Mouse (Mus musculus) cerebellum, postnatal 10 days (tissue): ENCODE measurements around the gene Phgdh.

Experiments
- DNase-seq, 2 experiments: peaks; one replicate each; pipeline ENCODE4 v3.0.0; 2021; ENCODE audit warnings: mixed read lengths in 2 of 2

Phgdh gene

GRCm38 (mm10) chr3:98291044-98291443, 48.7 kb downstream of the Phgdh start:
- DNase-seq = no peak

- DNase-seq = no peak
Observed at GRCm38 (mm10) chr3:98283205-98283604, 56.6 kb downstream of the Phgdh start.

- DNase-seq = no peak
Observed at GRCm38 (mm10) chr3:98282422-98282821, 57.4 kb downstream of the Phgdh start.

- DNase-seq = peak; percentile 78
Observed at GRCm38 (mm10) chr3:98280933-98281678, 58.7 kb downstream of the Phgdh start.

GRCm38 (mm10) chr3:98280204-98280932, 59.4 kb downstream of the Phgdh start, which contains the start of gene Hmgcs2:
Gene Hmgcs2, plus strand, starts transcription at chr3:98280435.
- peak; percentile 13 to 24 for DNase-seq

- DNase-seq = no peak
Observed at GRCm38 (mm10) chr3:98279682-98280081, 60.1 kb downstream of the Phgdh start.

- DNase-seq = no peak
Observed at GRCm38 (mm10) chr3:98273623-98274398, 66.0 kb downstream of the Phgdh start.

- peak in 1 of 2 experiments; percentile 20 for DNase-seq
Observed at GRCm38 (mm10) chr3:98267249-98267651, 72.5 kb downstream of the Phgdh start.
